ENCODE assay signal across 8 mouse cellular contexts in genomic region chr4:43493186-43493845, GRCm38 (mm10). TPM values are rescaled to one million over a fixed set of nuclear protein-coding genes. Genes with fewer than 3 reads are reported as not detected.
A peak's percentile ranks its signal among the peaks of the same experiment; 100 is the strongest.
DNase-seq lines count a peak whose midpoint lies in the region; ATAC-seq and TF ChIP-seq lines count a peak whose summit lies in the region.

No protein-coding gene starts in this region.

- peak; percentile 95 for TF ChIP-seq POLR2A in embryonic fibroblast, embryonic 13.5 days (IDR thresholded peaks at IDR 0.05; ENCODE audit: low read depth, low read length)

- under 1% methylated on average over 47 of the region's 47 CpGs for WGBS in heart, embryonic 10.5 days
- WGBS in kidney, embryonic 15.5 days, result under 1% methylated on average over 47 of the region's 47 CpGs

- no peaks in the 10 kb centered on the region for H3K27me3 ChIP-seq in C2C12 (ENCODE audit: control insufficient read depth, insufficient read depth, insufficient read length)
- H3K27me3 ChIP-seq in heart, embryonic 10.5 days (ENCODE audit: insufficient read depth, poor library complexity, severe bottlenecking), result no peaks in the 10 kb centered on the region
- H3K27me3 ChIP-seq in kidney, embryonic 15.5 days, result no peaks in the 10 kb centered on the region

- peak overlapping the region; percentile 78 for H3K4me3 ChIP-seq in C2C12 (ENCODE audit: insufficient read depth, poor library complexity, severe bottlenecking)
- peak overlapping the region; percentile 83 for H3K4me3 ChIP-seq in embryonic fibroblast, embryonic 13.5 days (ENCODE audit: insufficient read depth, low read length)
- H3K4me3 ChIP-seq in heart, embryonic 10.5 days, result peak overlapping the region; percentile 84
- H3K4me3 ChIP-seq in kidney, embryonic 15.5 days (replicated peaks), result peak overlapping the region; percentile 79

- H3K27ac ChIP-seq in embryonic fibroblast, embryonic 13.5 days (ENCODE audit: insufficient read depth, low read length), result peak overlapping the region; percentile 52
- H3K27ac ChIP-seq in heart, embryonic 10.5 days, result peak overlapping the region; percentile 93
- H3K27ac ChIP-seq in kidney, embryonic 15.5 days, result peak overlapping the region; percentile 92

- H3K9me3 ChIP-seq in heart, embryonic 10.5 days, result no peaks in the 10 kb centered on the region
- H3K9me3 ChIP-seq in kidney, embryonic 15.5 days (replicated peaks), result no peaks in the 10 kb centered on the region

- peak overlapping the region; percentile 70 for H3K4me2 ChIP-seq in kidney, embryonic 15.5 days

- DNase-seq in brain, adult 2 months (ENCODE audit: low read depth, low spot score), result peak; percentile 97
- DNase-seq in heart, embryonic 10.5 days (ENCODE audit: low spot score), result peak; percentile 97
- DNase-seq in liver, result peak; percentile 98
- DNase-seq in monocyte, adult 2 months (ENCODE audit: low read depth in 1 of 2, low spot score in 2 of 2), result peak; percentile 79 to 92
- peak; percentile 95 to 99 for DNase-seq in spleen, postnatal 14 days (ENCODE audit: low spot score in 2 of 2)

- peak overlapping the region; percentile 98 for H3ac ChIP-seq in C2C12 (ENCODE audit: control insufficient read depth, insufficient read length, low read depth)

- peak overlapping the region; percentile 78 for H3K9ac ChIP-seq in kidney, embryonic 15.5 days

- H3K4me1 ChIP-seq in embryonic fibroblast, embryonic 13.5 days (ENCODE audit: control insufficient read depth, insufficient read depth, low read length), result 0 out of 2 replicates have a peak, but pooled peaks cover 5% of the 10 kb centered on the region
- peaks cover 43% of the 10 kb centered on the region for H3K4me1 ChIP-seq in heart, embryonic 10.5 days
- H3K4me1 ChIP-seq in kidney, embryonic 15.5 days, result peaks cover 34% of the 10 kb centered on the region

- H3K36me3 ChIP-seq in C2C12 (ENCODE audit: control insufficient read depth, insufficient read depth), result peaks cover 17% of the 10 kb centered on the region
- H3K36me3 ChIP-seq in heart, embryonic 10.5 days, result peaks cover 24% of the 10 kb centered on the region
- H3K36me3 ChIP-seq in kidney, embryonic 15.5 days, result peaks cover 21% of the 10 kb centered on the region

- peak; percentile 89 for ATAC-seq in kidney, embryonic 15.5 days (replicated peaks; ENCODE audit: low FRiP score)

- TF ChIP-seq CTCF in C2C12 (IDR thresholded peaks at IDR 0.05; ENCODE audit: control insufficient read depth, insufficient read depth, insufficient read length), result no peak
- TF ChIP-seq CTCF in embryonic fibroblast, embryonic 13.5 days (IDR thresholded peaks at IDR 0.05; ENCODE audit: borderline replicate concordance, insufficient read depth, low read length), result no peak

- H3K79me3 ChIP-seq in C2C12 (ENCODE audit: low read depth), result no peaks in the 10 kb centered on the region

- peaks cover 15% of the 10 kb centered on the region for H3K79me2 ChIP-seq in C2C12 (ENCODE audit: control insufficient read depth, insufficient read depth)

TF ChIP-seq in C2C12, 6 proteins besides CTCF, POLR2A, EP300 and RAD21:
- no peak for TF ChIP-seq CEBPB (IDR thresholded peaks at IDR 0.05; ENCODE audit: low read depth)
- TF ChIP-seq MYOG (IDR thresholded peaks at IDR 0.05; ENCODE audit: control insufficient read depth, extremely low read depth, insufficient read length), result no peak
- no peak for TF ChIP-seq USF1 (IDR thresholded peaks at IDR 0.05; ENCODE audit: low read depth)
- TF ChIP-seq FOSL1 (IDR thresholded peaks at IDR 0.05; ENCODE audit: insufficient read depth, low read length, poor library complexity, severe bottlenecking), result no peak

RNA-seq across cellular contexts. Expression of gene Ccdc107, which starts 0.6 kb away (rescaled TPM):
- 58.9 TPM for polyA plus RNA-seq in C2C12 (2012; fragmentation: generic; extraction: Trizol)
- polyA plus RNA-seq in embryonic fibroblast, embryonic 13.5 days (2011; ENCODE audit: insufficient read length, low read depth, missing spikeins), result 32.5 and 39.2 TPM in 2 replicates
- 67.2 and 71.7 TPM in 2 replicates for polyA plus RNA-seq in heart, embryonic 10.5 days (2016; fragmentation: Nextera tagmentation; extraction: Ambion mirVana)
- 69.5 and 72.2 TPM in 2 replicates for polyA plus RNA-seq in kidney, embryonic 15.5 days (2015; fragmentation: Nextera tagmentation; extraction: Ambion mirVana)

RNA-seq across cellular contexts. Expression of gene Arhgef39, which starts 6.2 kb away (rescaled TPM):
- polyA plus RNA-seq in C2C12 (2012; fragmentation: generic; extraction: Trizol), result 11.7 TPM
- 5.4 and 12.8 TPM in 2 replicates for polyA plus RNA-seq in embryonic fibroblast, embryonic 13.5 days (2011; ENCODE audit: insufficient read length, low read depth, missing spikeins)
- polyA plus RNA-seq in heart, embryonic 10.5 days (2016; fragmentation: Nextera tagmentation; extraction: Ambion mirVana), result 39.9 and 40.1 TPM in 2 replicates
- polyA plus RNA-seq in kidney, embryonic 15.5 days (2015; fragmentation: Nextera tagmentation; extraction: Ambion mirVana), result 40.8 and 45.3 TPM in 2 replicates

RNA-seq across cellular contexts. Expression of gene Sit1, which starts 9.8 kb away (rescaled TPM):
- polyA plus RNA-seq in C2C12 (2012; fragmentation: generic; extraction: Trizol), result not detected
- not detected in 2 replicates for polyA plus RNA-seq in embryonic fibroblast, embryonic 13.5 days (2011; ENCODE audit: insufficient read length, low read depth, missing spikeins)
- not detected in 2 replicates for polyA plus RNA-seq in heart, embryonic 10.5 days (2016; fragmentation: Nextera tagmentation; extraction: Ambion mirVana)
- polyA plus RNA-seq in kidney, embryonic 15.5 days (2015; fragmentation: Nextera tagmentation; extraction: Ambion mirVana), result not detected in 2 replicates

RNA-seq across cellular contexts. Expression of gene Car9, which starts 13.4 kb away (rescaled TPM):
- 0.67 TPM for polyA plus RNA-seq in C2C12 (2012; fragmentation: generic; extraction: Trizol)
- polyA plus RNA-seq in embryonic fibroblast, embryonic 13.5 days (2011; ENCODE audit: insufficient read length, low read depth, missing spikeins), result 0.48 and 2.0 TPM in 2 replicates
- 1.4 and 1.7 TPM in 2 replicates for polyA plus RNA-seq in heart, embryonic 10.5 days (2016; fragmentation: Nextera tagmentation; extraction: Ambion mirVana)
- polyA plus RNA-seq in kidney, embryonic 15.5 days (2015; fragmentation: Nextera tagmentation; extraction: Ambion mirVana), result 1.7 and 2.1 TPM in 2 replicates

RNA-seq across cellular contexts. Expression of gene Tpm2, which starts 30.2 kb away (rescaled TPM):
- polyA plus RNA-seq in C2C12 (2012; fragmentation: generic; extraction: Trizol), result 622 TPM
- 722 and 1,110 TPM in 2 replicates for polyA plus RNA-seq in embryonic fibroblast, embryonic 13.5 days (2011; ENCODE audit: insufficient read length, low read depth, missing spikeins)
- 135 and 142 TPM in 2 replicates for polyA plus RNA-seq in heart, embryonic 10.5 days (2016; fragmentation: Nextera tagmentation; extraction: Ambion mirVana)
- polyA plus RNA-seq in kidney, embryonic 15.5 days (2015; fragmentation: Nextera tagmentation; extraction: Ambion mirVana), result 248 and 303 TPM in 2 replicates

Comparison
In these comparisons a context has a peak if more than half of its experiments do, and no peak if none do; other contexts are left out.
1. Peak in every context shown above with its lines: DNase-seq, ATAC-seq, H3K4me3 ChIP-seq and H3K27ac ChIP-seq.